ENCODE assay signal across 15 mouse cellular contexts in the genomic region with DNA sequence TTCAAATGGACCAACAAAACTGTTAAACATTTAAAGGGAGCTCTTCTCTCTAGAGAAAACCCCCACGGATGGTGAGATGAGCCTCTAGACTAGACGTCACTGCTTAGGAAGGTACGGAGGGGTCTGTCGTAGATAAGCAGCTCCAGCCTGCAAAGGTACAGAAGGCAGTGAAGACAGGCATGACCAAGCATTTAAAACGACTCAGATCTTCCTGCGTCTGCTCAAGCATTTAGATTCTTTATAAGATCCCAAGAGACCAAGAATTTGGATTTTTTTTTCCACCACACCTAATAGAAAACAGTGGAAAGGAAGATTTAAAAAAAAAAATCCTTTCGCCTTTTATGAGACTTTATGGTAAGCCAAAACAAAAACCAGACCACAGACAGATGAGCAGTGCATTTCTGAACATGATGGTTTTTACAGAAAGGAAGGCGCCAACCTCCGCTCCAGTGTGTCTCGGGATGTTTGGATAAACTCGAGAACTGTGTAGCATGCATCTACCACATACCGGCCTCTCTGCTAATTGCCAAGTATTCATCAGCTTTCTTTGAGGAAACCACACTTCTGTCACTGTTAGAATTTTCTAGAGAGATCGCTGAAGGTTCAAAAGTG.
"Had no signal": no experiment of that assay in that cellular context is flagged by ENCODE, and none has a peak within 500 bp of the region (broad histone marks: within the 10 kb centered on the region; RNA-seq: fewer than 3 reads in every experiment).

No protein-coding gene starts in this region.

- H3K4me2 ChIP-seq: intestine, embryonic 15.5 days; liver, embryonic 13.5 days; lung, embryonic 15.5 days; midbrain, embryonic 13.5 days; neural tube, embryonic 15.5 days; stomach, embryonic 15.5 days had no signal

- ATAC-seq: intestine, embryonic 15.5 days; liver, postnatal 0 days; midbrain, embryonic 13.5 days had no signal

- H3K9me3 ChIP-seq: intestine, embryonic 15.5 days; liver, embryonic 13.5 days; lung, embryonic 15.5 days; midbrain, embryonic 13.5 days; neural tube, embryonic 15.5 days; stomach, embryonic 15.5 days had no signal

- H3K9ac ChIP-seq: intestine, embryonic 15.5 days; liver, embryonic 13.5 days; liver, postnatal 0 days; lung, embryonic 15.5 days; midbrain, embryonic 13.5 days; neural tube, embryonic 15.5 days; stomach, embryonic 15.5 days had no signal

- H3K4me1 ChIP-seq: intestine, embryonic 15.5 days; liver, embryonic 13.5 days; lung, embryonic 15.5 days; midbrain, embryonic 13.5 days; neural tube, embryonic 15.5 days; stomach, embryonic 15.5 days had no signal

- H3K27ac ChIP-seq: left cerebral cortex, adult 2 months; liver, embryonic 13.5 days; lung, embryonic 15.5 days; midbrain, embryonic 13.5 days; neural tube, embryonic 15.5 days; stomach, embryonic 15.5 days had no signal

- H3K4me3 ChIP-seq: intestine, embryonic 15.5 days; left cerebral cortex, adult 2 months; liver, embryonic 13.5 days; lung, embryonic 15.5 days; midbrain, embryonic 13.5 days; myocyte; neural tube, embryonic 15.5 days; stomach, embryonic 15.5 days had no signal

- DNase-seq: kidney, adult 18-20 months; kidney, postnatal 25 days; liver; liver, embryonic 13.5 days; liver, postnatal 0 days; lung, postnatal 36 days; thymus, adult 2 months; thymus, postnatal 25 days had no signal

- H3K36me3 ChIP-seq: intestine, embryonic 15.5 days; liver, embryonic 13.5 days; lung, embryonic 15.5 days; midbrain, embryonic 13.5 days; neural tube, embryonic 15.5 days; stomach, embryonic 15.5 days had no signal

- H3K27me3 ChIP-seq: intestine, embryonic 15.5 days; liver, embryonic 13.5 days; lung, embryonic 15.5 days; midbrain, embryonic 13.5 days; neural tube, embryonic 15.5 days; stomach, embryonic 15.5 days had no signal
